9 mouse cellular contexts compared by ENCODE assay signal in the genomic region with DNA sequence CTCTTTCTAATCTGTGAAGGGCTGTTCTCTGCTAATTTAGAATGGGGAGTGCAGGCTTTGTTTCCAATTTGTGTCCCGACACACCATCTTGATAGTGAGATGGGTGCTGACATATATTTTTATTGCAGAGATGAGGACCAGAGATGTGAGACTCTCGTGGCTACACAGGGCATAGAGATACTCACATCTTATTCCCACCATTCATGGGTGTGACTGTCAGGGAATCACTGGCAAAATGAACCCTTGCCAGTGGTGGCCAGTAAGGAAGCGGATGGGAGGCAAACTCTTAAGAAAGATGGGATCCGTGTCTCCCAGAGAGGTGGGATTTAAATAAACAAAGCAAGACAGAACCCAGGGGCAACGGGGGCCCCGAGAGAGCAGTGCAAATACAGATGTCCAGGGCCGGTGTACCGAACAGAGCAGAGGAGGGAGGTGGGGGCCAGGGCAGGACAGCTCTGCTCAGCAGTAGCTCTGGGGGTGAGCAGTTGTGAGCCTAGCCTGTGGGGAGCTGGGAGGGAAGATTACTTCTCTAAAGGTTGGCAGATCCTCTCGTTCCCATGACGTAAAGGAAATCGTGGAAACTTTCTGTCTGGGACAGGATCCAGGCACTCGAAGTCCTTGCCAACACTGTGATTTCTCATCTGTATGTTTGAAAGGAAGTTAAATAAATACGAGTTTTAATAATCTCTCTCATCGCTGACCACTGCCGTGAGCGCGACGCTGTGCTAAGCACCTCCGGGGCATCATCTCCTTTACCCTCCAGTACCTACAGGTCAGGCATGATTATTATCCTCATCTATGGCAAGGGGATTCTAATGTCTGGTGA.
DNase-seq lines count a peak whose midpoint lies in the region; ATAC-seq and TF ChIP-seq lines count a peak whose summit lies in the region.
"Had no signal": no experiment of that assay in that cellular context is flagged by ENCODE, and none has a peak within 500 bp of the region (broad histone marks: within the 10 kb centered on the region; RNA-seq: fewer than 3 reads in every experiment).

No protein-coding gene starts in this region.

- no peaks in the 10 kb centered on the region for H3K4me1 ChIP-seq in liver, postnatal 0 days (ENCODE audit: insufficient read depth)
- H3K4me1 ChIP-seq in liver, embryonic 12.5 days, result peaks cover 3% of the 10 kb centered on the region; the same call in 1 of the 2 replicates
- peaks cover 32% of the 10 kb centered on the region for H3K4me1 ChIP-seq in hindbrain, embryonic 12.5 days
- peaks cover 35% of the 10 kb centered on the region for H3K4me1 ChIP-seq in limb, embryonic 14.5 days (ENCODE audit: control insufficient read depth, insufficient read depth, low read length)
- peaks cover 42% of the 10 kb centered on the region for H3K4me1 ChIP-seq in neural tube, embryonic 15.5 days

- no peaks in the 10 kb centered on the region for H3K36me3 ChIP-seq in liver, postnatal 0 days (replicated peaks; ENCODE audit: insufficient read depth, low read length)
- H3K36me3 ChIP-seq in liver, embryonic 12.5 days, result no peaks in the 10 kb centered on the region
- H3K36me3 ChIP-seq in hindbrain, embryonic 12.5 days, result no peaks in the 10 kb centered on the region
- H3K36me3 ChIP-seq in limb, embryonic 14.5 days (ENCODE audit: control insufficient read depth, insufficient read depth, low read length), result no peaks in the 10 kb centered on the region
- H3K36me3 ChIP-seq in neural tube, embryonic 15.5 days, result no peaks in the 10 kb centered on the region

- no peak for TF ChIP-seq EP300 in liver, postnatal 0 days (IDR thresholded peaks at IDR 0.05; ENCODE audit: low read depth)

- TF ChIP-seq CTCF in liver, postnatal 0 days (IDR thresholded peaks at IDR 0.05; ENCODE audit: low read depth), result no peak

- H3K27me3 ChIP-seq in liver, postnatal 0 days (ENCODE audit: insufficient read depth, low read length), result 0 out of 2 replicates have a peak, but pooled peaks cover 6% of the 10 kb centered on the region
- H3K27me3 ChIP-seq in liver, embryonic 12.5 days (replicated peaks), result peaks cover 14% of the 10 kb centered on the region
- peaks cover 4% of the 10 kb centered on the region; the same call in 1 of the 2 replicates for H3K27me3 ChIP-seq in hindbrain, embryonic 12.5 days
- 0 out of 2 replicates have a peak, but pooled peaks cover 7% of the 10 kb centered on the region for H3K27me3 ChIP-seq in limb, embryonic 14.5 days (ENCODE audit: control insufficient read depth, insufficient read depth, low read length)
- no peaks in the 10 kb centered on the region for H3K27me3 ChIP-seq in neural tube, embryonic 15.5 days (replicated peaks)

- no peak for DNase-seq in liver, postnatal 0 days
- peak; percentile 30 for DNase-seq in fat pad, adult 2 months (ENCODE audit: extremely low read depth, low read depth, low spot score)
- peak; percentile 78 for DNase-seq in limb, embryonic 14.5 days (ENCODE audit: low spot score)
- DNase-seq in embryo, embryonic 10.5 days (ENCODE audit: low spot score), result no peak

- WGBS in liver, postnatal 0 days (ENCODE audit: insufficient replicate concordance), result 56% methylated on average over 19 of the region's 19 CpGs
- 57% methylated on average over 19 of the region's 19 CpGs for WGBS in liver, embryonic 12.5 days (ENCODE audit: insufficient replicate concordance)
- WGBS in hindbrain, embryonic 12.5 days, result 65% methylated on average over 19 of the region's 19 CpGs
- 57% methylated on average over 19 of the region's 19 CpGs for WGBS in limb, embryonic 14.5 days
- WGBS in neural tube, embryonic 15.5 days, result 55% methylated on average over 19 of the region's 19 CpGs

- no peak overlapping the region for H3K4me3 ChIP-seq in liver, postnatal 0 days (ENCODE audit: low read depth, low read length)
- no peak overlapping the region for H3K4me3 ChIP-seq in liver, embryonic 12.5 days
- no peak overlapping the region for H3K4me3 ChIP-seq in hindbrain, embryonic 12.5 days
- H3K4me3 ChIP-seq in limb, embryonic 14.5 days (replicated peaks; ENCODE audit: low read length), result no peak overlapping the region
- H3K4me3 ChIP-seq in neural tube, embryonic 15.5 days (replicated peaks), result no peak overlapping the region

- ATAC-seq in liver, postnatal 0 days, result no peak
- ATAC-seq in liver, embryonic 12.5 days, result no peak
- 0 out of 2 replicates have a peak, but pooled peaks have one; percentile 47 for ATAC-seq in hindbrain, embryonic 12.5 days (ENCODE audit: low FRiP score)
- ATAC-seq in limb, embryonic 14.5 days (ENCODE audit: low FRiP score, low read depth), result peak; percentile 42
- ATAC-seq in neural tube, embryonic 15.5 days (ENCODE audit: low FRiP score), result peak; percentile 42; the same call in 1 of the 2 replicates
- ATAC-seq in erythroblast, adult 5-6 weeks (replicated peaks; ENCODE audit: low FRiP score, poor library complexity, severe bottlenecking), result no peak
- ATAC-seq: Patski had no signal

- H3K27ac ChIP-seq in liver, postnatal 0 days (ENCODE audit: low read depth), result no peak overlapping the region
- H3K27ac ChIP-seq in liver, embryonic 12.5 days, result no peak overlapping the region
- no peak overlapping the region for H3K27ac ChIP-seq in hindbrain, embryonic 12.5 days
- peak overlapping the region; percentile 38 for H3K27ac ChIP-seq in limb, embryonic 14.5 days (replicated peaks; ENCODE audit: low read depth, low read length)
- H3K27ac ChIP-seq in neural tube, embryonic 15.5 days (replicated peaks), result no peak overlapping the region; the same call in 1 of the 2 replicates

- H3K4me2 ChIP-seq in liver, postnatal 0 days (ENCODE audit: low read depth, low read length), result peak overlapping the region; percentile 33; the same call in 1 of the 2 replicates
- no peak overlapping the region for H3K4me2 ChIP-seq in liver, embryonic 12.5 days
- no peak overlapping the region for H3K4me2 ChIP-seq in hindbrain, embryonic 12.5 days (replicated peaks)
- peak overlapping the region; percentile 17; the same call in 1 of the 2 replicates for H3K4me2 ChIP-seq in limb, embryonic 14.5 days (replicated peaks; ENCODE audit: low read depth, low read length, severe bottlenecking)
- peak overlapping the region; percentile 5; the same call in 1 of the 2 replicates for H3K4me2 ChIP-seq in neural tube, embryonic 15.5 days

- TF ChIP-seq POLR2A in limb, embryonic 14.5 days (IDR thresholded peaks at IDR 0.05; ENCODE audit: borderline replicate concordance, extremely low read depth, insufficient read depth, insufficient read length), result no peak

- H3K9me3 ChIP-seq in liver, postnatal 0 days (ENCODE audit: low read length), result no peaks in the 10 kb centered on the region
- H3K9me3 ChIP-seq in liver, embryonic 12.5 days (replicated peaks), result no peaks in the 10 kb centered on the region
- no peaks in the 10 kb centered on the region for H3K9me3 ChIP-seq in hindbrain, embryonic 12.5 days (replicated peaks)
- H3K9me3 ChIP-seq in limb, embryonic 14.5 days (ENCODE audit: control insufficient read depth, low read length), result no peaks in the 10 kb centered on the region
- H3K9me3 ChIP-seq in neural tube, embryonic 15.5 days (replicated peaks), result no peaks in the 10 kb centered on the region

- no peak overlapping the region for H3K9ac ChIP-seq in liver, postnatal 0 days (replicated peaks)
- H3K9ac ChIP-seq in liver, embryonic 12.5 days, result no peak overlapping the region
- no peak overlapping the region for H3K9ac ChIP-seq in hindbrain, embryonic 12.5 days
- no peak overlapping the region for H3K9ac ChIP-seq in limb, embryonic 14.5 days (ENCODE audit: low read depth, low read length, severe bottlenecking)
- H3K9ac ChIP-seq in neural tube, embryonic 15.5 days (replicated peaks), result no peak overlapping the region

Comparison
In these comparisons a context has a peak if more than half of its experiments do, and no peak if none do; other contexts are left out.
1. H3K4me2 ChIP-seq: peak in liver, postnatal 0 days (single experiment), limb, embryonic 14.5 days (single experiment) and neural tube, embryonic 15.5 days (single experiment); none in liver, embryonic 12.5 days (single experiment) and hindbrain, embryonic 12.5 days (single experiment).
2. ATAC-seq: peak in hindbrain, embryonic 12.5 days (single experiment), limb, embryonic 14.5 days (single experiment) and neural tube, embryonic 15.5 days (single experiment); none in liver, postnatal 0 days (single experiment), liver, embryonic 12.5 days (single experiment) and erythroblast, adult 5-6 weeks (single experiment).
3. DNase-seq: peak in fat pad, adult 2 months (single experiment) and limb, embryonic 14.5 days (single experiment); none in liver, postnatal 0 days (single experiment) and embryo, embryonic 10.5 days (single experiment).